Mouse (Mus musculus) lung, postnatal 0 days (tissue): ENCODE data around the gene 4930544D05Rik.

Experiments
- CTCF ChIP-seq: IDR thresholded peaks from 2 replicates; pipeline ENCODE4 v1.5.1; 2016; ENCODE audit warnings: antibody characterized with exemption, mild to moderate bottlenecking
- EP300 ChIP-seq: IDR thresholded peaks from 2 replicates; pipeline ENCODE4 v1.6.1; 2016; ENCODE audit warnings: antibody characterized with exemption, mild to moderate bottlenecking, control low read depth

DNA sequence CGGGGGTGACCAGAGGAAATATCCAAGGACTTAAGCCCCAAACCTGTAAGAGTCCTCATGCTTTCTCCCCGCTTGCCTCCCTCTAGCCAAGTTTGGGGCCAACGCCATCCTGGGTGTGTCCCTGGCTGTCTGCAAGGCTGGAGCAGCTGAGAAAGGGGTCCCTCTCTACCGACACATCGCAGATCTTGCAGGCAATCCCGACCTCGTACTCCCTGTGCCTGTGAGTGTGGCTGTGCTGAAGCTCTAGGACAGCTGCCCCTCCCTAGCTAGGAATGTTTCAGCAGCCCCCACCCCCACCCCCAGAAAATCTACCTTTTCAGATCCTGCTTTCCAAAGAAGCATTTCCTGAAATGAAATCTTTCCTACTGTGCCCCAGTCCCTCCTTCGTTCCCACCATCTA lies 43.3 kb downstream of the 4930544D05Rik start:
- no peak for TF ChIP-seq CTCF
- no peak for TF ChIP-seq EP300
